Comparison of ENCODE assay signal across 11 mouse cellular contexts in the genomic region with DNA sequence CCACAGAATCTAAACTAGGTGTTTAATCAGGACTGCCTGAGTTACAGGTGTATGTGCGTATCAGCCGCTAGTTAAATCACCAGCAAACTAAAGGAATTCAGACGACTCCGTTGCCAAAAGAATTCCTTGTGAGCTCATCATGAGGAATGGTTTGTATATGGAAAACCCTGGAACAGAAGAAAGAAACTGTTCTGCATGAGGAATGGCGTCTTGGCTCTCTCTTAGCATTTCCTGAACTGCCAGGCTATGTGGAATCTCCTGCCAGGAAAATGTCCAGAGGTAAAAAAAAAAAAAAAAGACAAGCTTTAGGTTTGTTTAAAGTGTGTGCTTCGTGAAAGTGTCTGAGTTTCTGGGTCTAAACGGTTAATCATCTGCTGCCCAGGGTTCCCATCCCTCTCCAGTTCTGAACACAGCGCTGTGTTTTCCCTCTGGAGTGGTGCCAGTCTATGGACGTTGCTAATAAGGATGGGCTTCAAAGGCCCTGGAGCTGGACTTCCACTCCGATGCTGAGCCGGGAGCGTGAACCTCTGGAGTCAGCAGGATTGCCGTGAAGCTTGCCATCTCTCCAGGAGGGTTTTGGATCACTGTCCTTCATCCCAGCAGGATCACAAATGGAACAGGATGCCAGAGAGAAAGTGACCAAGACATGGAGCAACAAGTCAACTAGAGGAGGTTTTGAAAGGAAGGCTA.
A peak's percentile ranks its signal among the peaks of the same experiment; 100 is the strongest.
DNase-seq lines count a peak whose midpoint lies in the region; ATAC-seq and TF ChIP-seq lines count a peak whose summit lies in the region.
"Had no signal": no experiment of that assay in that cellular context is flagged by ENCODE, and none has a peak within 500 bp of the region (broad histone marks: within the 10 kb centered on the region; RNA-seq: fewer than 3 reads in every experiment).

No protein-coding gene starts in this region.

- 58% methylated on average over 13 of the region's 13 CpGs for WGBS in heart, postnatal 0 days
- WGBS in lung, embryonic 16.5 days = 11% methylated on average over 13 of the region's 13 CpGs
- WGBS in midbrain, embryonic 13.5 days = 70% methylated on average over 13 of the region's 13 CpGs

- no peaks in the 10 kb centered on the region for H3K36me3 ChIP-seq in heart, postnatal 0 days (replicated peaks; ENCODE audit: control insufficient read depth, insufficient read depth, low read length)
- no peaks in the 10 kb centered on the region for H3K36me3 ChIP-seq in lung, embryonic 16.5 days (ENCODE audit: control insufficient read depth, insufficient read depth, low read length)
- H3K36me3 ChIP-seq in midbrain, embryonic 13.5 days = no peaks in the 10 kb centered on the region
- H3K36me3 ChIP-seq: hindbrain, embryonic 12.5 days had no signal

- no peak for TF ChIP-seq CTCF in layer of hippocampus, adult 2 months (conservative IDR thresholded peaks at IDR 0.05)
- no peak for TF ChIP-seq CTCF in heart, postnatal 0 days (IDR thresholded peaks at IDR 0.05; ENCODE audit: low read depth)

- ATAC-seq in heart, postnatal 0 days (ENCODE audit: insufficient read depth, low read depth) = no peak
- peak; percentile 39; the same call in 1 of the 2 replicates for ATAC-seq in lung, embryonic 16.5 days (ENCODE audit: low read depth)
- no peak for ATAC-seq in inflammation-experienced regulatory T-cells, adult 6 months
- ATAC-seq in midbrain, embryonic 13.5 days = no peak

- TF ChIP-seq EP300 in heart, postnatal 0 days (IDR thresholded peaks at IDR 0.05; ENCODE audit: low read depth) = no peak

- H3K27me3 ChIP-seq in heart, postnatal 0 days (ENCODE audit: control insufficient read depth, insufficient read depth, low read length) = no peaks in the 10 kb centered on the region
- H3K27me3 ChIP-seq in lung, embryonic 16.5 days (ENCODE audit: control insufficient read depth, insufficient read depth, low read depth, low read length) = no peaks in the 10 kb centered on the region
- peaks cover 5% of the 10 kb centered on the region; the same call in 1 of the 2 replicates for H3K27me3 ChIP-seq in midbrain, embryonic 13.5 days
- H3K27me3 ChIP-seq: hindbrain, embryonic 12.5 days had no signal

- no peaks in the 10 kb centered on the region for H3K9me3 ChIP-seq in heart, postnatal 0 days (replicated peaks; ENCODE audit: control insufficient read depth, low read length)
- no peaks in the 10 kb centered on the region for H3K9me3 ChIP-seq in lung, embryonic 16.5 days (ENCODE audit: control insufficient read depth, low read length)
- no peaks in the 10 kb centered on the region for H3K9me3 ChIP-seq in midbrain, embryonic 13.5 days
- H3K9me3 ChIP-seq: hindbrain, embryonic 12.5 days had no signal

- peak; percentile 56 to 63 for DNase-seq in cerebellum, postnatal 10 days
- no peak for DNase-seq in cerebellum, postnatal 4 days (ENCODE audit: low spot score in 2 of 2)
- DNase-seq in layer of hippocampus, adult 2 months (ENCODE audit: low spot score in 2 of 2) = peak in 1 of 2 experiments; percentile 12
- no peak for DNase-seq in layer of hippocampus, postnatal 36 days
- peak; percentile 27 for DNase-seq in heart, postnatal 0 days (ENCODE audit: low spot score)
- DNase-seq: thymus, postnatal 14 days had no signal

- no peak overlapping the region for H3K9ac ChIP-seq in heart, postnatal 0 days (replicated peaks; ENCODE audit: low read depth, low read length)
- H3K9ac ChIP-seq in lung, embryonic 16.5 days (ENCODE audit: low read length) = no peak overlapping the region
- H3K9ac ChIP-seq in midbrain, embryonic 13.5 days (replicated peaks) = no peak overlapping the region
- H3K9ac ChIP-seq: hindbrain, embryonic 12.5 days had no signal

- 0 out of 2 replicates have a peak overlapping the region, but pooled peaks have one; percentile 3 for H3K4me3 ChIP-seq in layer of hippocampus, adult 2 months
- no peak overlapping the region for H3K4me3 ChIP-seq in heart, postnatal 0 days (ENCODE audit: low read depth, low read length)
- H3K4me3 ChIP-seq in lung, embryonic 16.5 days (ENCODE audit: low read length) = no peak overlapping the region
- H3K4me3 ChIP-seq in midbrain, embryonic 13.5 days (replicated peaks) = no peak overlapping the region
- H3K4me3 ChIP-seq: erythroblast, embryonic 14.5 days; hindbrain, embryonic 12.5 days had no signal

- H3K27ac ChIP-seq in layer of hippocampus, adult 2 months = no peak overlapping the region
- peak overlapping the region; percentile 30; the same call in 1 of the 2 replicates for H3K27ac ChIP-seq in heart, postnatal 0 days (ENCODE audit: low read depth)
- H3K27ac ChIP-seq in lung, embryonic 16.5 days (ENCODE audit: low read length) = peak overlapping the region; percentile 93
- H3K27ac ChIP-seq in midbrain, embryonic 13.5 days = no peak overlapping the region
- H3K27ac ChIP-seq: hindbrain, embryonic 12.5 days had no signal

- peaks cover 20% of the 10 kb centered on the region; the same call in 1 of the 2 replicates for H3K4me1 ChIP-seq in heart, postnatal 0 days (ENCODE audit: control insufficient read depth, insufficient read depth)
- peaks cover 36% of the 10 kb centered on the region for H3K4me1 ChIP-seq in lung, embryonic 16.5 days (replicated peaks; ENCODE audit: control insufficient read depth, insufficient read depth, low read length)
- peaks cover 26% of the 10 kb centered on the region for H3K4me1 ChIP-seq in midbrain, embryonic 13.5 days (replicated peaks)

- no peak overlapping the region for H3K4me2 ChIP-seq in heart, postnatal 0 days (ENCODE audit: low read depth, low read length)
- no peak overlapping the region for H3K4me2 ChIP-seq in lung, embryonic 16.5 days (ENCODE audit: low read depth, low read length)
- H3K4me2 ChIP-seq in midbrain, embryonic 13.5 days (replicated peaks) = no peak overlapping the region
- H3K4me2 ChIP-seq: hindbrain, embryonic 12.5 days had no signal

Comparison
In these comparisons a context has a peak if more than half of its experiments do, and no peak if none do; other contexts are left out.
1. DNase-seq: peak in cerebellum, postnatal 10 days (2 of 2) and heart, postnatal 0 days (single experiment); none in cerebellum, postnatal 4 days (0 of 2) and layer of hippocampus, postnatal 36 days (0 of 2).
2. H3K27ac ChIP-seq: peak in heart, postnatal 0 days (single experiment) and lung, embryonic 16.5 days (single experiment); none in layer of hippocampus, adult 2 months (single experiment) and midbrain, embryonic 13.5 days (single experiment).